ENCODE assay signal across 18 mouse cellular contexts in the genomic region with DNA sequence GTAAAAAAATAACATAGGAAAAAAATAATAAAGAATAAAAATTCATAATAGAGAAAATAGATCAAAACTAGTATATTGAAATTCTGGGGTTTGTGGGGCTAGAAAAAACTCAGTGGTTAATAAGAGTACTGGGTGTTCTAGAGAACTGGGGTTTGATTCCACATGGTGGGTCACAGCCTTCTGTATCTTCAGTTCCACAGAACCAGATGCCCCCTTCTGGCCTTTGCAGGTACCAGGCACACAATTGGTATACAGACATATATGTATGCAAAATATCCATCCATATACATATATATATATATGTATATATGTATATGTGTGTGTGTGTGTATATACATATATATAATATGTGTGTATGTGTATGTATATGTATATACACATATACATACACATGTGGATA. TPM values are rescaled to one million over a fixed set of nuclear protein-coding genes. Genes with fewer than 3 reads are reported as not detected.
DNase-seq lines count a peak whose midpoint lies in the region; ATAC-seq and TF ChIP-seq lines count a peak whose summit lies in the region.
"Had no signal": no experiment of that assay in that cellular context is flagged by ENCODE, and none has a peak within 500 bp of the region (broad histone marks: within the 10 kb centered on the region; RNA-seq: fewer than 3 reads in every experiment).

No protein-coding gene starts in this region.

- intact Hi-C loops in left cerebral cortex, adult 2 months (cut with DNase I), result no loop called here
- intact Hi-C loops in left cerebral cortex, postnatal 14 days (cut with DNase I), result no loop called here

- H3K4me1 ChIP-seq in CH12.LX (ENCODE audit: control insufficient read depth in 1 of 2, insufficient read depth in 2 of 2), result peaks cover 5 to 11% of the 10 kb centered on the region in 2 experiments
- H3K4me1 ChIP-seq: embryonic facial prominence, embryonic 10.5 days; heart, embryonic 15.5 days; liver, embryonic 13.5 days; neural tube, embryonic 15.5 days had no signal

- DNase-seq in embryo, embryonic 10 days (ENCODE audit: low spot score), result peak; percentile 11
- DNase-seq in embryo, embryonic 11 days, result no peak
- no peak for DNase-seq in left cerebral cortex, adult 2 months (ENCODE audit: extremely low spot score in 1 of 2, low spot score in 2 of 2)
- no peak for DNase-seq in left cerebral cortex, postnatal 14 days (ENCODE audit: low spot score in 2 of 2)
- DNase-seq in CH12.LX (ENCODE audit: extremely low read depth), result peak; percentile 13
- DNase-seq in thymus, postnatal 0 days (ENCODE audit: low spot score), result peak; percentile 2
- DNase-seq in yolk sac, embryonic 10.5 days (ENCODE audit: low spot score), result no peak
- DNase-seq: cerebellum, adult 18-20 months; kidney, adult 8-10 months; left cerebral cortex, postnatal 4 days; liver, embryonic 13.5 days; spleen, adult 18-20 months had no signal

- no peaks in the 10 kb centered on the region for H3K79me2 ChIP-seq in CH12.LX (replicated peaks; ENCODE audit: control insufficient read depth, extremely low read depth, insufficient read depth, poor library complexity, severe bottlenecking)

- TF ChIP-seq EP300 in CH12.LX (IDR thresholded peaks at IDR 0.05; ENCODE audit: low read length), result no peak

- no peaks in the 10 kb centered on the region for H3K27me3 ChIP-seq in CH12.LX (replicated peaks)
- H3K27me3 ChIP-seq: heart, embryonic 15.5 days; liver, embryonic 13.5 days; neural tube, embryonic 15.5 days had no signal

- no peak for TF ChIP-seq POLR2A in CH12.LX (IDR thresholded peaks at IDR 0.05; ENCODE audit: low read depth, low read length)

- peak; percentile 33 for TF ChIP-seq CTCF in left cerebral cortex, adult 2 months (IDR thresholded peaks at IDR 0.05)
- TF ChIP-seq CTCF in CH12.LX (conservative IDR thresholded peaks at IDR 0.05 in 1 of 2, IDR thresholded peaks at IDR 0.05 in 1 of 2; ENCODE audit: low read depth in 2 of 2, low read length in 2 of 2), result peak in 1 of 2 experiments; percentile 51; a peak in 2 of 4 replicates

- in situ Hi-C loops in CH12.LX (cut with MboI; ENCODE audit: low pct_ligation_motif_present, low pct_unique_long_range_greater_than_20kb, low sequenced_read_pairs), result no loop called here

- H3K9me3 ChIP-seq in CH12.LX (replicated peaks; ENCODE audit: low read length), result no peaks in the 10 kb centered on the region
- H3K9me3 ChIP-seq: embryonic facial prominence, embryonic 10.5 days; heart, embryonic 15.5 days; liver, embryonic 13.5 days; neural tube, embryonic 15.5 days had no signal

- H3K27ac ChIP-seq in left cerebral cortex, adult 2 months, result no peak overlapping the region
- no peak overlapping the region for H3K27ac ChIP-seq in CH12.LX (ENCODE audit: insufficient read depth, low read depth)
- H3K27ac ChIP-seq: embryonic facial prominence, embryonic 10.5 days; heart, embryonic 15.5 days; hindbrain, embryonic 14.5 days; liver, embryonic 13.5 days; neural tube, embryonic 15.5 days had no signal

- H3K9ac ChIP-seq in CH12.LX (ENCODE audit: insufficient read depth, low read depth), result no peak overlapping the region
- H3K9ac ChIP-seq: heart, embryonic 15.5 days; hindbrain, embryonic 14.5 days; liver, embryonic 13.5 days; neural tube, embryonic 15.5 days had no signal

- dilution Hi-C loops in CH12.LX (cut with MboI; ENCODE audit: extremely low pct_ligation_motif_present, extremely low pct_unique_long_range_greater_than_20kb, low sequenced_read_pairs), result no loop called here

- H3K4me3 ChIP-seq in left cerebral cortex, adult 2 months, result no peak overlapping the region
- no peak overlapping the region for H3K4me3 ChIP-seq in CH12.LX (replicated peaks in 1 of 3; ENCODE audit: low read depth in 2 of 3, low read length in 2 of 3, poor library complexity in 1 of 3)
- H3K4me3 ChIP-seq: embryonic facial prominence, embryonic 10.5 days; heart, embryonic 15.5 days; liver, embryonic 13.5 days; neural tube, embryonic 15.5 days had no signal

- no peak for ATAC-seq in frontal cortex, adult (ENCODE audit: low TSS enrichment)

- TF ChIP-seq RAD21 in CH12.LX (IDR thresholded peaks at IDR 0.05; ENCODE audit: low read depth, low read length), result peak; percentile 25

- no peak overlapping the region for H3K4me2 ChIP-seq in CH12.LX (ENCODE audit: insufficient read depth, low read depth, poor library complexity, severe bottlenecking)
- H3K4me2 ChIP-seq: heart, embryonic 15.5 days; hindbrain, embryonic 14.5 days; liver, embryonic 13.5 days; neural tube, embryonic 15.5 days had no signal

- no peaks in the 10 kb centered on the region for H3K36me3 ChIP-seq in CH12.LX (replicated peaks in 1 of 2; ENCODE audit: control insufficient read depth in 1 of 2, insufficient read depth in 1 of 2, low read length in 1 of 2)
- H3K36me3 ChIP-seq: embryonic facial prominence, embryonic 10.5 days; heart, embryonic 15.5 days; liver, embryonic 13.5 days; neural tube, embryonic 15.5 days had no signal

TF ChIP-seq in CH12.LX, 34 proteins besides CTCF, POLR2A, EP300 and RAD21:
- TF ChIP-seq SMC3 (IDR thresholded peaks at IDR 0.05; ENCODE audit: low read depth, low read length) (peak; percentile 21), TBP (conservative IDR thresholded peaks at IDR 0.05; ENCODE audit: low read depth, low read length) (no peak)

RNA-seq across cellular contexts. Expression of a gene that starts 39.5 kb away (rescaled TPM):
- 100 to 1,000 TPM; 282 to 283 TPM for total RNA-seq in left cerebral cortex, adult 2 months (2021)
- 100 to 1,000 TPM; 177 to 178 TPM for total RNA-seq in left cerebral cortex, postnatal 14 days (2021)
- 0.21 and 0.25 TPM in 2 replicates for total RNA-seq in CH12.LX (2012; rRNA removed)
- total RNA-seq in CH12.LX (2014; rRNA removed), result 0.08 TPM in 1 of 2 replicates, not detected in the other
- 0.09 and 0.19 TPM in 2 replicates for polyA plus RNA-seq in CH12.LX (2012; ENCODE audit: insufficient read length, low read depth)
- polyA plus RNA-seq in thymus, postnatal 0 days (2015; fragmentation: Nextera tagmentation; extraction: Ambion mirVana), result 10.7 and 12.5 TPM in 2 replicates
- polyA plus RNA-seq: C2C12 had no signal

Comparison
In these comparisons a context has a peak if more than half of its experiments do, and no peak if none do; other contexts are left out.
1. DNase-seq: peak in embryo, embryonic 10 days (single experiment), CH12.LX (single experiment) and thymus, postnatal 0 days (single experiment); none in embryo, embryonic 11 days (single experiment), left cerebral cortex, adult 2 months (0 of 2), left cerebral cortex, postnatal 14 days (0 of 2) and yolk sac, embryonic 10.5 days (single experiment).
2. RNA of a gene that starts 39.5 kb away (total RNA-seq): 282 to 283 TPM in left cerebral cortex, adult 2 months and 177 to 178 TPM in left cerebral cortex, postnatal 14 days; 0.08 to 0.25 TPM in CH12.LX; every median in the first group is over 100 times any median in the second.